Mouse (Mus musculus): ENCODE results near the gene Alox12b. TPM values are rescaled to one million over a fixed set of nuclear protein-coding genes. Genes with fewer than 3 reads are reported as not detected.
A peak's percentile ranks its signal among the peaks of the same experiment; 100 is the strongest.

The Alox12b gene
- polyA plus RNA-seq, 1 experiment from 2014 or later, result not detected

DNA sequence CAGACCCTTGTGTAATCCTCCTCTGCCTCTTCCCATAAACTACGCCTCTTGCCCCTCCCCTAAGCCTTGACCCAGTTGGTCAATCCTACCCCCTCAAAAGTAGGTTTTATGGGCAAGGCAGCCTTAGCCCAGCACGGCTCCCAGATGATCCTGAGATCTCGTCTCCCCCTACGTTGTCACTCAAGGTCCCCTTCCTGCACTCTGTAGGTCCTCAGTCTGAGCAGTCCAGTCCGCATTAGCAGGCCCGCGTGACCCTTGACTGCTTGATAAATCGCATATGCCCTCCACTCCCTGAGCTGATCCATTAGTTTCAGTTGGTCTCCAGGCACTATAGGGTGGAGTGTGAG is 22.2 kb upstream of the Alox12b start:
- H3K4me2 ChIP-seq (replicated peaks; ENCODE audit: low read depth, low read length), result peak overlapping the region; percentile 64
- ATAC-seq, result no peak
- no peak overlapping the region for H3K9ac ChIP-seq (replicated peaks; ENCODE audit: low read depth)
- 33% methylated on average over 8 of the region's 8 CpGs for WGBS
- TF ChIP-seq EP300 (IDR thresholded peaks at IDR 0.05) (no peak), CTCF (IDR thresholded peaks at IDR 0.05) (no peak)
- no peak overlapping the region for H3K27ac ChIP-seq (ENCODE audit: low read length)
- H3K36me3 ChIP-seq (ENCODE audit: insufficient read depth, low read length), result no peaks in the 10 kb centered on the region
- H3K27me3 ChIP-seq (replicated peaks; ENCODE audit: insufficient read depth, low read length), result no peaks in the 10 kb centered on the region
- H3K4me3 ChIP-seq (ENCODE audit: low read depth, low read length), result peak overlapping the region; percentile 29
- H3K9me3 ChIP-seq (ENCODE audit: low read length), result no peaks in the 10 kb centered on the region
- peaks cover 11% of the 10 kb centered on the region for H3K4me1 ChIP-seq (ENCODE audit: insufficient read depth, low read depth, low read length)
- no peak for DNase-seq (ENCODE audit: low spot score)

DNA sequence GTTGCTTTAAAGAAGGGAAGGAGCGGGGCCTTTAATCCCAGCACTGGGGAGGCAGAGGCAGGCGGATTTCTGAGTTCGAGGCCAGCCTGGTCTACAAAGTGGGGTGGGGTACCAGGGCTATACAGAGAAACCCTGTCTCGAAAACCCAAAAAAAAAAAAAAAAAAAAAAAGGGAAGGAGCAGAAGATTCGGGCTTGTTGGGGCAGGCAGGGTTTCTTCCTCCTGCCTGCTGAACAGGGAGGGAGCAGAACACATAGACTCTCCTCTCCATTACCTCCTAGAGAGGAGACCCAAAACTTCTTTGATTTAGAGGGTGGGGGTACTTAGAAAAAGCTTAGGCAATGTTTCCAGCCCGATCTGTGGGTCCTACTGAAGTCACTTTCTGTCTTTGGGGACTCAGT is 21.4 kb upstream of the Alox12b start:
- no peak overlapping the region for H3K27ac ChIP-seq (ENCODE audit: low read length)
- no peak overlapping the region for H3K4me3 ChIP-seq (ENCODE audit: low read depth, low read length)
- TF ChIP-seq EP300 (IDR thresholded peaks at IDR 0.05) (no peak), CTCF (IDR thresholded peaks at IDR 0.05) (no peak)
- ATAC-seq (no peak), DNase-seq (ENCODE audit: low spot score) (no peak)
- H3K9ac ChIP-seq (replicated peaks; ENCODE audit: low read depth), result no peak overlapping the region
- H3K9me3 ChIP-seq (ENCODE audit: low read length), result no peaks in the 10 kb centered on the region
- H3K4me1 ChIP-seq (ENCODE audit: insufficient read depth, low read depth, low read length), result peaks cover 11% of the 10 kb centered on the region
- H3K27me3 ChIP-seq (replicated peaks; ENCODE audit: insufficient read depth, low read length), result no peaks in the 10 kb centered on the region
- no peaks in the 10 kb centered on the region for H3K36me3 ChIP-seq (ENCODE audit: insufficient read depth, low read length)
- no peak overlapping the region for H3K4me2 ChIP-seq (replicated peaks; ENCODE audit: low read depth, low read length)
- 95% methylated on average over 6 of the region's 6 CpGs for WGBS

DNA sequence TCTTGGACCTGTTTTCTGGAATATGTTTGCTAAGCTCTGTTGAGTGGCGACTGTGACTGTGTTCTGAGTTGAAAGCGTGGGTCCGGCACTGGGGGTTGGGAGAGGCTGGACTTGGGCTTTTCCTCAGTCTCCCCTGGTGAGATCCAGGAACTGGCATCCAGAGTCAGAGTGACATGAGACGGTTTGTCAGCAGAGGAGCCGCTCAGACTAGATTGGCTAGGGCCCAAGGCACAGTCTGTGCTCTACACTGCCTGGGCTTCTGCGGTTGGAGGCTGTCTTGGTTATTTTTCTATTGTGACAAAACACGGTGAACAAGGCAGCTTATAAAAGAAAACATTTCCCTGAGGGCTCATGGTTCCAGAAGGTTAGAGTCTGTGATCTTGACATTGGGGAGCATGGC is 9.2 kb upstream of the Alox12b start:
- TF ChIP-seq EP300 (IDR thresholded peaks at IDR 0.05) (no peak), CTCF (IDR thresholded peaks at IDR 0.05) (no peak)
- Histone ChIP-seq H3K4me3 (ENCODE audit: low read depth, low read length) (no peak overlapping the region), H3K9me3 (ENCODE audit: low read length) (no peaks in the 10 kb centered on the region), H3K9ac (replicated peaks; ENCODE audit: low read depth) (no peak overlapping the region), H3K4me2 (replicated peaks; ENCODE audit: low read depth, low read length) (no peak overlapping the region), H3K27ac (ENCODE audit: low read length) (no peak overlapping the region), H3K27me3 (replicated peaks; ENCODE audit: insufficient read depth, low read length) (no peaks in the 10 kb centered on the region), H3K36me3 (ENCODE audit: insufficient read depth, low read length) (no peaks in the 10 kb centered on the region), H3K4me1 (ENCODE audit: insufficient read depth, low read depth, low read length) (no peaks in the 10 kb centered on the region)
- ATAC-seq, result no peak
- DNase-seq (ENCODE audit: low spot score), result no peak
- 50% methylated on average over 7 of the region's 7 CpGs for WGBS

DNA sequence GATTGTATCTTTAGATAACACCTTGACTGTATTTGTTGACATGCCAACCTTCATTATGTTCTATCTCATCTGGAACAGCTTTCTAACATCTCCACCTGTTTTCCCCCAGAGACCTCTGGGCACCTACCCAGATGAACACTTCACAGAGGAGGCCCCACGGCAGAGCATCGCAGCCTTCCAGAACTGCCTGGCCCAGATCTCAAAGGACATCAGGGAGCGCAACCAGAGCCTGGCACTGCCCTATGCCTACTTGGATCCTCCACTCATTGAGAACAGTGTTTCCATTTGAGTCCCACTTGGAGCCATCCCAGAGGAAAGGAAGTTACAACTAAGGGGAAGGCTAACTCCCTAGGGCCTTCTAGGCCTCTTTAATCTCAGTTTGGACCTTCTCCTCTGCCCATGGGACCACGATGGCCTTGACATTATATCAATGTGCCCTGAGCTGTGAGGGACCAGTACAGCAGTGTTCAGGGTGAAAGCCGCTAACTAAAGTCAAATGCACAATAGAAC is 8.3 kb upstream of the Alox12b start:
- Histone ChIP-seq H3K4me1 (ENCODE audit: insufficient read depth, low read depth, low read length) (no peaks in the 10 kb centered on the region), H3K4me3 (ENCODE audit: low read depth, low read length) (no peak overlapping the region), H3K9ac (replicated peaks; ENCODE audit: low read depth) (no peak overlapping the region), H3K9me3 (ENCODE audit: low read length) (no peaks in the 10 kb centered on the region), H3K27ac (ENCODE audit: low read length) (no peak overlapping the region), H3K4me2 (replicated peaks; ENCODE audit: low read depth, low read length) (no peak overlapping the region), H3K36me3 (ENCODE audit: insufficient read depth, low read length) (no peaks in the 10 kb centered on the region), H3K27me3 (replicated peaks; ENCODE audit: insufficient read depth, low read length) (no peaks in the 10 kb centered on the region)
- DNase-seq (ENCODE audit: low spot score) (no peak), ATAC-seq (no peak)
- no peak for TF ChIP-seq EP300 (IDR thresholded peaks at IDR 0.05)
- no peak for TF ChIP-seq CTCF (IDR thresholded peaks at IDR 0.05)
- WGBS, result 87% methylated on average over 5 of the region's 5 CpGs

DNA sequence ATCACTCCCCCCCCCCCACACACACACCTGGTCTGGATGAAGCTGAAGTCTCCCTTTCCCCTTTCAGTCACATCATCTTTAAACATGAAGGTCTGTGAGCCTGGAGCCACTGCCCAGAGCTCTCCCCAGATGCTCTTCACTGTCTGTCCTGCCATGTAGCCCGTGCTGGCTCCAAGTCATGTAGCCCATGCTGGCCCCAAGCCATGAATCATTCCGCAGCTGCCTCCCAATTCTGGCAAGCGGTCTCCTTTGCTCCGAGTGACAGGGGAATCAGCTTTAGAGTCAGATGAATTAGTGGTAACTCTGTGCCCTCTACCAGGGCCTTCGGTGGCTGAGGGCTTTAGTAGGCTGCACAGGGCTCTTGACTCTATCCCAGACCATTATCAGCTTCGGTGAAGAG is 7.1 kb upstream of the Alox12b start:
- Histone ChIP-seq H3K9ac (replicated peaks; ENCODE audit: low read depth) (no peak overlapping the region), H3K4me2 (replicated peaks; ENCODE audit: low read depth, low read length) (no peak overlapping the region), H3K36me3 (ENCODE audit: insufficient read depth, low read length) (no peaks in the 10 kb centered on the region), H3K27me3 (replicated peaks; ENCODE audit: insufficient read depth, low read length) (no peaks in the 10 kb centered on the region), H3K27ac (ENCODE audit: low read length) (no peak overlapping the region), H3K9me3 (ENCODE audit: low read length) (no peaks in the 10 kb centered on the region), H3K4me3 (ENCODE audit: low read depth, low read length) (no peak overlapping the region), H3K4me1 (ENCODE audit: insufficient read depth, low read depth, low read length) (no peaks in the 10 kb centered on the region)
- TF ChIP-seq EP300 (IDR thresholded peaks at IDR 0.05), result no peak
- WGBS, result 59% methylated on average over 6 of the region's 6 CpGs
- no peak for ATAC-seq
- DNase-seq (ENCODE audit: low spot score), result no peak

DNA sequence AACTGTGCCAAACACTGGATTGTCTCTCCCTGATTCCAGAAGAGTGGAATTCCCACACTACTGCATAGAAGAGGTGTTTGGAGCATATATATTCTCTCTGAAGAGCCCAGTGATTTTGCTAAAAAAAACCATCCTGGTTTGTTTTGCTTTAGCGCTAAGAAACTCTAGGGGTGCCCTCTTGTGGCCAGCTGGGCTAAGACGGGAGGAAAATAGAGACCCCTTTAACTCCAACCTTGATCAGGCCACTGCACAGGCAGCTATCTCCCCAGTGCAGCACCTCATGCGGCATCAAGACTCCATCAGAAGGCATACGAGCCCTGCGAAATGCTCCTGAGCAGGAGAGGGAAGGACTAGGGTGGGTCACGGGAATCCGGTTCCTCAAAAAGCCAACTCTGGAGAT is 6.3 kb upstream of the Alox12b start:
- Histone ChIP-seq H3K9ac (replicated peaks; ENCODE audit: low read depth) (no peak overlapping the region), H3K9me3 (ENCODE audit: low read length) (no peaks in the 10 kb centered on the region), H3K4me2 (replicated peaks; ENCODE audit: low read depth, low read length) (peak overlapping the region; percentile 25; the same call in 1 of the 2 replicates), H3K27ac (ENCODE audit: low read length) (no peak overlapping the region), H3K4me1 (ENCODE audit: insufficient read depth, low read depth, low read length) (no peaks in the 10 kb centered on the region), H3K27me3 (replicated peaks; ENCODE audit: insufficient read depth, low read length) (no peaks in the 10 kb centered on the region), H3K4me3 (ENCODE audit: low read depth, low read length) (no peak overlapping the region), H3K36me3 (ENCODE audit: insufficient read depth, low read length) (no peaks in the 10 kb centered on the region)
- no peak for ATAC-seq
- no peak for TF ChIP-seq EP300 (IDR thresholded peaks at IDR 0.05)
- peak; percentile 73 for TF ChIP-seq CTCF (IDR thresholded peaks at IDR 0.05)
- 4% methylated on average over 7 of the region's 7 CpGs for WGBS
- peak; percentile 80 for DNase-seq (ENCODE audit: low spot score)

DNA sequence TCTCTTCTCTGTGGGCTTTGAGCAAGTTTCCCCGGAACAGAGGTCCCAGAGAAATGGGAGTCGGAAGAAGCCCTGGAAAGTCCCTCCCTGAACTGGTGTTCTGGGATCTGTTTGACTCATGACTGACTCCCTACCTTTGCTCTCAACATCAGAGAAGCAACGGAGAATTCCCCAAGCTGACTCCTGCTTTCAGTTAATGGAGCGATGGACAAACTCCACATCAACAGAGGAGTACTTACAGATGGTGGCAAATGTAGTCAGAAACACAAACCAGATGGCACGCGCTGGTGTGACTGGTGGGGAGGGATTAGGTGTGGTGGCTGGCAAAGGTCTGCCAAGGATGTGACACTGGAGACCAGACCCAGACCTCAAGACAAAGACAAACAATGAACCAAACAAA is 5.8 kb upstream of the Alox12b start:
- WGBS, result 46% methylated on average over 6 of the region's 6 CpGs
- H3K4me2 ChIP-seq (replicated peaks; ENCODE audit: low read depth, low read length), result peak overlapping the region; percentile 25; the same call in 1 of the 2 replicates

More for the DNA sequence above, 5.8 kb upstream of the Alox12b start:
- ATAC-seq (no peak), DNase-seq (ENCODE audit: low spot score) (no peak)
- TF ChIP-seq EP300 (IDR thresholded peaks at IDR 0.05) (no peak), CTCF (IDR thresholded peaks at IDR 0.05) (no peak)
- H3K4me3 ChIP-seq (ENCODE audit: low read depth, low read length), result no peak overlapping the region
- H3K36me3 ChIP-seq (ENCODE audit: insufficient read depth, low read length), result no peaks in the 10 kb centered on the region
- no peaks in the 10 kb centered on the region for H3K4me1 ChIP-seq (ENCODE audit: insufficient read depth, low read depth, low read length)
- H3K27me3 ChIP-seq (replicated peaks; ENCODE audit: insufficient read depth, low read length), result no peaks in the 10 kb centered on the region
- no peaks in the 10 kb centered on the region for H3K9me3 ChIP-seq (ENCODE audit: low read length)
- no peak overlapping the region for H3K27ac ChIP-seq (ENCODE audit: low read length)
- no peak overlapping the region for H3K9ac ChIP-seq (replicated peaks; ENCODE audit: low read depth)

All from lung, postnatal 0 days (tissue).